Mouse (Mus musculus): ENCODE measurements at regions not wholly inside any gene's neighbourhood (a gene's known extent, or its start where the extent isn't known, plus 50 kb on each side); places are given as distances from the start of the nearest gene placed in this dataset.

- intact Hi-C loops (cut with DNase I): no loop called here
These were observed 62.6 kb downstream of the Mcfd2 start for GRCm38 (mm10) chr17:87202958-87203720.

GRCm38 (mm10) chr17:87202490-87202889 lies 63.2 kb downstream of the Mcfd2 start:
- no peak for DNase-seq (ENCODE audit: low spot score in 2 of 2)
- intact Hi-C loops (cut with DNase I): no loop called here

More at GRCm38 (mm10) chr17:87202958-87203720, 62.6 kb downstream of the Mcfd2 start:
- DNase-seq (ENCODE audit: low spot score in 2 of 2): no peak

GRCm38 (mm10) chr17:87200721-87201242 lies 65.0 kb downstream of the Mcfd2 start:
- DNase-seq (ENCODE audit: low spot score in 2 of 2): peak; percentile 14 to 26

GRCm38 (mm10) chr17:87200134-87200533 lies 65.6 kb downstream of the Mcfd2 start:
- intact Hi-C loops (cut with DNase I): no loop called here
- DNase-seq (ENCODE audit: low spot score in 2 of 2): no peak

More at GRCm38 (mm10) chr17:87200721-87201242, 65.0 kb downstream of the Mcfd2 start:
- intact Hi-C loops (cut with DNase I): no loop called here

GRCm38 (mm10) chr17:87199134-87199533 lies 66.6 kb downstream of the Mcfd2 start:
- intact Hi-C loops (cut with DNase I): no loop called here
- no peak for DNase-seq (ENCODE audit: low spot score in 2 of 2)

GRCm38 (mm10) chr17:87197434-87197833 lies 68.3 kb downstream of the Mcfd2 start:
- intact Hi-C loops (cut with DNase I): no loop called here
- no peak for DNase-seq (ENCODE audit: low spot score in 2 of 2)

- intact Hi-C loops (cut with DNase I): no loop called here
- DNase-seq (ENCODE audit: low spot score in 2 of 2): no peak
These were observed 71.1 kb downstream of the Mcfd2 start for GRCm38 (mm10) chr17:87194639-87195038.

GRCm38 (mm10) chr17:87193482-87193881 lies 72.3 kb downstream of the Mcfd2 start:
- intact Hi-C loops (cut with DNase I): no loop called here
- no peak for DNase-seq (ENCODE audit: low spot score in 2 of 2)

GRCm38 (mm10) chr17:87189670-87190069 lies 76.1 kb downstream of the Mcfd2 start:
- intact Hi-C loops (cut with DNase I): no loop called here

More at GRCm38 (mm10) chr17:87189670-87190069, 76.1 kb downstream of the Mcfd2 start:
- peak in 1 of 2 experiments; percentile 27 for DNase-seq (ENCODE audit: low spot score in 2 of 2)

All from left cerebral cortex, postnatal 14 days (tissue).